Mouse (Mus musculus) layer of hippocampus, adult 11-12 months (tissue): ENCODE measurements around the gene Spa17.

Experiments used
- DNase-seq: peaks from one replicate; pipeline ENCODE4 v3.0.0; 2022; ENCODE audit warnings: low spot score

Gene Spa17

GRCm38 (mm10) chr9:37613182-37613910 is at the start of gene Spa17:
Spa17 (minus strand) TSS chr9:37613722.
- DNase-seq = peak; percentile 90

GRCm38 (mm10) chr9:37663210-37663609 is 49.7 kb upstream of the Spa17 start:
- no peak for DNase-seq

- DNase-seq = no peak
Measured at GRCm38 (mm10) chr9:37659413-37659812, 45.9 kb upstream of the Spa17 start.

- DNase-seq = peak; percentile 73
Measured at GRCm38 (mm10) chr9:37656931-37657481, 43.5 kb upstream of the Spa17 start, which contains the start of gene Tbrg1. Tbrg1 (minus strand) TSS chr9:37657312.

- no peak for DNase-seq
Measured at GRCm38 (mm10) chr9:37656439-37656881, 42.9 kb upstream of the Spa17 start.

- DNase-seq = no peak
Measured at GRCm38 (mm10) chr9:37655961-37656360, 42.4 kb upstream of the Spa17 start.

GRCm38 (mm10) chr9:37653836-37654235 is 40.3 kb upstream of the Spa17 start:
- no peak for DNase-seq

GRCm38 (mm10) chr9:37650639-37651038 is 37.1 kb upstream of the Spa17 start:
- DNase-seq = no peak

GRCm38 (mm10) chr9:37646246-37646645 is 32.7 kb upstream of the Spa17 start:
- DNase-seq = no peak

- DNase-seq = no peak
Measured at GRCm38 (mm10) chr9:37638721-37639120, 25.2 kb upstream of the Spa17 start.

GRCm38 (mm10) chr9:37636800-37637542 is 23.4 kb upstream of the Spa17 start:
- DNase-seq = no peak

GRCm38 (mm10) chr9:37636335-37636734 is 22.8 kb upstream of the Spa17 start:
- peak; percentile 66 for DNase-seq

GRCm38 (mm10) chr9:37634269-37634668 is 20.7 kb upstream of the Spa17 start:
- DNase-seq = no peak

- no peak for DNase-seq
Measured at GRCm38 (mm10) chr9:37632305-37632704, 18.8 kb upstream of the Spa17 start.

- no peak for DNase-seq
Measured at GRCm38 (mm10) chr9:37629941-37630340, 16.4 kb upstream of the Spa17 start.

GRCm38 (mm10) chr9:37628581-37628980 is 15.1 kb upstream of the Spa17 start:
- no peak for DNase-seq

GRCm38 (mm10) chr9:37627263-37627662 is 13.7 kb upstream of the Spa17 start:
- DNase-seq = no peak

GRCm38 (mm10) chr9:37626103-37626567 is 12.6 kb upstream of the Spa17 start:
- peak; percentile 43 for DNase-seq

GRCm38 (mm10) chr9:37625641-37626040 is 12.1 kb upstream of the Spa17 start:
- peak; percentile 82 for DNase-seq

- DNase-seq = no peak
Measured at GRCm38 (mm10) chr9:37625129-37625528, 11.6 kb upstream of the Spa17 start.

GRCm38 (mm10) chr9:37624502-37624901 is 11.0 kb upstream of the Spa17 start:
- no peak for DNase-seq

GRCm38 (mm10) chr9:37623981-37624380 is 10.5 kb upstream of the Spa17 start:
- DNase-seq = no peak

- DNase-seq = peak; percentile 63
Measured at GRCm38 (mm10) chr9:37621290-37621689, 7.8 kb upstream of the Spa17 start.
